Mouse (Mus musculus) cortical plate, adult 2 months (tissue): ENCODE results near the gene Rnf11. TPM values are rescaled to one million over a fixed set of nuclear protein-coding genes. Genes with fewer than 3 reads are reported as not detected.

ENCODE experiments used
- H3K27ac ChIP-seq: fragments of 200-500 bp; 2 replicates; pipeline ENCODE4 v1.5.1; 2012; ENCODE audit warnings: low read length, control low read depth, inconsistent platforms; ENCODE audit not compliant: insufficient read depth
- H3K4me1 ChIP-seq: fragments of 200-500 bp; 2 replicates; pipeline ENCODE4 v1.6.1; 2011; ENCODE audit warnings: low read length; ENCODE audit not compliant: control insufficient read depth, insufficient read depth
- H3K4me3 ChIP-seq: fragments of 200-500 bp; 2 replicates; pipeline ENCODE4 v1.5.1; 2011; ENCODE audit warnings: mild to moderate bottlenecking, low read length, control low read depth; ENCODE audit not compliant: insufficient read depth
- CTCF ChIP-seq: fragments of 200-500 bp; IDR thresholded peaks from 2 replicates; pipeline ENCODE4 v1.5.1; 2011; ENCODE audit warnings: mild to moderate bottlenecking, control low read depth, low read length; ENCODE audit not compliant: insufficient read depth; ENCODE audit errors: extremely low read depth
- POLR2A ChIP-seq: fragments of 200-500 bp; IDR thresholded peaks from 2 replicates; pipeline ENCODE4 v1.6.1; 2011; ENCODE audit warnings: mild to moderate bottlenecking, low read length, control low read depth; ENCODE audit not compliant: insufficient read depth; ENCODE audit errors: extremely low read depth
- polyA plus RNA-seq: library from polyadenylated mRNA; depleted of rRNA; stranded (reverse); fragments of >200 nt; gene quantifications from 2 replicates; pipeline ENCODE4 v1.2.3, GENCODE M21; 2012

Gene Rnf11
- polyA plus RNA-seq, 1 experiment: 174 TPM

- Histone ChIP-seq H3K27ac (no peak overlapping the region), H3K4me3 (no peak overlapping the region), H3K4me1 (peaks cover 2% of the 10 kb centered on the region; the same call in 1 of the 2 replicates)
- TF ChIP-seq CTCF (peak; percentile 68), POLR2A (no peak)
These were observed 46.3 kb downstream of the Rnf11 start for GRCm38 (mm10) chr4:109437913-109438878.

GRCm38 (mm10) chr4:109434256-109434655 lies 50.3 kb downstream of the Rnf11 start:
- TF ChIP-seq CTCF (no peak), POLR2A (no peak)
- H3K27ac ChIP-seq: no peak overlapping the region
- no peaks in the 10 kb centered on the region for H3K4me1 ChIP-seq
- H3K4me3 ChIP-seq: no peak overlapping the region

GRCm38 (mm10) chr4:109433641-109434040 lies 50.9 kb downstream of the Rnf11 start:
- Histone ChIP-seq H3K4me3 (no peak overlapping the region), H3K27ac (no peak overlapping the region), H3K4me1 (no peaks in the 10 kb centered on the region)
- TF ChIP-seq CTCF: no peak
- no peak for TF ChIP-seq POLR2A

- TF ChIP-seq CTCF (no peak), POLR2A (no peak)
- Histone ChIP-seq H3K4me1 (no peaks in the 10 kb centered on the region), H3K27ac (no peak overlapping the region), H3K4me3 (no peak overlapping the region)
These were observed 51.7 kb downstream of the Rnf11 start for GRCm38 (mm10) chr4:109432668-109433375.

GRCm38 (mm10) chr4:109430854-109431253 lies 53.7 kb downstream of the Rnf11 start:
- no peak overlapping the region for H3K27ac ChIP-seq
- peak; percentile 60 for TF ChIP-seq CTCF
- no peak for TF ChIP-seq POLR2A
- H3K4me3 ChIP-seq: no peak overlapping the region
- no peaks in the 10 kb centered on the region for H3K4me1 ChIP-seq

- H3K4me3 ChIP-seq: no peak overlapping the region
- no peaks in the 10 kb centered on the region for H3K4me1 ChIP-seq
- no peak for TF ChIP-seq CTCF
- TF ChIP-seq POLR2A: no peak
- no peak overlapping the region for H3K27ac ChIP-seq
These were observed 54.3 kb downstream of the Rnf11 start for GRCm38 (mm10) chr4:109430250-109430649.

- Histone ChIP-seq H3K4me1 (no peaks in the 10 kb centered on the region), H3K27ac (no peak overlapping the region), H3K4me3 (no peak overlapping the region)
- TF ChIP-seq POLR2A (no peak), CTCF (no peak)
These were observed 57.5 kb downstream of the Rnf11 start for GRCm38 (mm10) chr4:109427058-109427457.

- TF ChIP-seq POLR2A (no peak), CTCF (no peak)
These were observed 61.1 kb downstream of the Rnf11 start for GRCm38 (mm10) chr4:109423438-109423837.

GRCm38 (mm10) chr4:109422436-109422835 lies 62.1 kb downstream of the Rnf11 start:
- TF ChIP-seq POLR2A: no peak
- TF ChIP-seq CTCF: no peak
- Histone ChIP-seq H3K4me1 (no peaks in the 10 kb centered on the region), H3K27ac (no peak overlapping the region), H3K4me3 (no peak overlapping the region)

More at GRCm38 (mm10) chr4:109423438-109423837, 61.1 kb downstream of the Rnf11 start:
- Histone ChIP-seq H3K27ac (no peak overlapping the region), H3K4me1 (no peaks in the 10 kb centered on the region), H3K4me3 (no peak overlapping the region)

GRCm38 (mm10) chr4:109421608-109422007 lies 62.9 kb downstream of the Rnf11 start:
- TF ChIP-seq POLR2A (no peak), CTCF (no peak)
- no peak overlapping the region for H3K27ac ChIP-seq
- H3K4me3 ChIP-seq: no peak overlapping the region
- no peaks in the 10 kb centered on the region for H3K4me1 ChIP-seq
